Mouse (Mus musculus) urinary bladder, postnatal 10 days (tissue): ENCODE data around the gene Pold1.

Source experiments
- DNase-seq: peaks from one replicate; pipeline ENCODE4 v3.0.0; 2022; ENCODE audit warnings: low spot score

Gene Pold1

GRCm38 (mm10) chr7:44548497-44549087 is at the start of gene Pold1:
Gene Pold1 (minus strand): TSS chr7:44548849.
- peak; percentile 98 for DNase-seq

GRCm38 (mm10) chr7:44598336-44598735 is 49.7 kb upstream of the Pold1 start:
- DNase-seq: no peak

GRCm38 (mm10) chr7:44597666-44598065 is 49.0 kb upstream of the Pold1 start:
- no peak for DNase-seq

GRCm38 (mm10) chr7:44596996-44597538 is 48.4 kb upstream of the Pold1 start:
- no peak for DNase-seq

- no peak for DNase-seq
Measured at GRCm38 (mm10) chr7:44596051-44596450, 47.4 kb upstream of the Pold1 start.

- DNase-seq: no peak
Measured at GRCm38 (mm10) chr7:44595131-44595561, 46.5 kb upstream of the Pold1 start.

GRCm38 (mm10) chr7:44594291-44594690 is 45.6 kb upstream of the Pold1 start:
- no peak for DNase-seq

GRCm38 (mm10) chr7:44593775-44594174 is 45.1 kb upstream of the Pold1 start:
- DNase-seq: peak; percentile 51

- no peak for DNase-seq
Measured at GRCm38 (mm10) chr7:44593051-44593450, 44.4 kb upstream of the Pold1 start.

GRCm38 (mm10) chr7:44591348-44592116 is 42.9 kb upstream of the Pold1 start:
- DNase-seq: no peak

- peak; percentile 41 for DNase-seq
Measured at GRCm38 (mm10) chr7:44590402-44591347, 42.0 kb upstream of the Pold1 start, which contains the start of gene Kcnc3. Gene Kcnc3 (plus strand): TSS chr7:44590664.

- no peak for DNase-seq
Measured at GRCm38 (mm10) chr7:44589946-44590345, 41.3 kb upstream of the Pold1 start.

- DNase-seq: no peak
Measured at GRCm38 (mm10) chr7:44589149-44589548, 40.5 kb upstream of the Pold1 start.

- no peak for DNase-seq
Measured at GRCm38 (mm10) chr7:44588338-44588737, 39.7 kb upstream of the Pold1 start.

GRCm38 (mm10) chr7:44587676-44588075 is 39.0 kb upstream of the Pold1 start:
- DNase-seq: no peak

GRCm38 (mm10) chr7:44586930-44587329 is 38.3 kb upstream of the Pold1 start:
- no peak for DNase-seq

GRCm38 (mm10) chr7:44586518-44586917 is 37.9 kb upstream of the Pold1 start:
- DNase-seq: no peak

GRCm38 (mm10) chr7:44585606-44586005 is 37.0 kb upstream of the Pold1 start:
- DNase-seq: no peak

GRCm38 (mm10) chr7:44584921-44585320 is 36.3 kb upstream of the Pold1 start:
- no peak for DNase-seq

- DNase-seq: no peak
Measured at GRCm38 (mm10) chr7:44584265-44584804, 35.7 kb upstream of the Pold1 start.

- no peak for DNase-seq
Measured at GRCm38 (mm10) chr7:44583146-44583545, 34.5 kb upstream of the Pold1 start.

- no peak for DNase-seq
Measured at GRCm38 (mm10) chr7:44582709-44583108, 34.1 kb upstream of the Pold1 start.
